Mouse (Mus musculus) limb, embryonic 11.5 days (tissue): ENCODE data around the gene Rnf208. TPM values are rescaled to one million over a fixed set of nuclear protein-coding genes. Genes with fewer than 3 reads are reported as not detected.

Experiments used
- ATAC-seq: fragments of 200-750 bp; cut with Nextera tagmentation; 2 replicates; pipeline ENCODE4 v1.8.0; 2017; ENCODE audit warnings: low read depth; ENCODE audit not compliant: insufficient number of reproducible peaks, low FRiP score, low TSS enrichment
- DNase-seq: peaks from one replicate; pipeline ENCODE4 v3.0.0-alpha.2; 2015; ENCODE audit warnings: low spot score
- H3K27ac ChIP-seq: fragments of 300-500 bp; sonication (generic); replicated peaks from 2 replicates; pipeline ENCODE4 v1.5.1; 2014; ENCODE audit warnings: low read depth, mild to moderate bottlenecking, low read length
- H3K27me3 ChIP-seq: fragments of 300-500 bp; sonication (generic); 2 replicates; pipeline ENCODE4 v1.6.1; 2014; ENCODE audit warnings: mild to moderate bottlenecking, low read length, mixed read lengths; ENCODE audit not compliant: control insufficient read depth, insufficient read depth
- H3K36me3 ChIP-seq: fragments of 300-500 bp; sonication (generic); 2 replicates; pipeline ENCODE4 v1.6.1; 2014; ENCODE audit warnings: mild to moderate bottlenecking, low read length, moderate library complexity, mixed read lengths; ENCODE audit not compliant: control insufficient read depth, insufficient read depth
- H3K4me1 ChIP-seq: fragments of 300-500 bp; sonication (generic); 2 replicates; pipeline ENCODE4 v1.6.1; 2014; ENCODE audit warnings: low read length, mixed read lengths; ENCODE audit not compliant: control insufficient read depth, insufficient read depth
- H3K4me2 ChIP-seq: fragments of 300-500 bp; sonication (generic); 2 replicates; pipeline ENCODE4 v1.6.1; 2014; ENCODE audit warnings: low read depth, mild to moderate bottlenecking, moderate library complexity; ENCODE audit not compliant: severe bottlenecking
- H3K4me3 ChIP-seq: fragments of 300-500 bp; sonication (generic); 2 replicates; pipeline ENCODE4 v1.5.1; 2014; ENCODE audit warnings: low read depth, low read length
- H3K9ac ChIP-seq: fragments of 300-500 bp; sonication (generic); 2 replicates; pipeline ENCODE4 v1.6.1; 2014; ENCODE audit warnings: mild to moderate bottlenecking, low read length
- H3K9me3 ChIP-seq: fragments of 300-500 bp; sonication (generic); 2 replicates; pipeline ENCODE4 v1.6.1; 2016; ENCODE audit warnings: low read length; ENCODE audit not compliant: control insufficient read depth
- WGBS: fragments of 180-500 bp; shearing (Covaris S2); extraction: QIAGEN DNeasy Blood & Tissue Kit; methylation state at CpG from one replicate; pipeline ENCODE4 v1.1.7; 2014; 5-methylcytosine and 5-hydroxymethylcytosine counted together
- polyA plus RNA-seq: library from polyadenylated mRNA; unstranded; fragments of >200 nt; fragmentation: Nextera tagmentation; extraction: Ambion mirVana; gene quantifications from 2 replicates; pipeline ENCODE4 v1.2.1, GENCODE M21; 2014

Gene Rnf208
- polyA plus RNA-seq, 1 experiment from 2014 or later: 8.8 TPM

- Histone ChIP-seq H3K4me2 (no peak overlapping the region), H3K27me3 (peaks cover 44% of the 10 kb centered on the region), H3K4me3 (no peak overlapping the region), H3K27ac (no peak overlapping the region), H3K9me3 (no peaks in the 10 kb centered on the region), H3K36me3 (peaks cover 16% of the 10 kb centered on the region; the same call in 1 of the 2 replicates), H3K4me1 (peaks cover 1% of the 10 kb centered on the region; the same call in 1 of the 2 replicates), H3K9ac (no peak overlapping the region)
- ATAC-seq (no peak), DNase-seq (no peak)
- WGBS: 65% methylated on average over 7 of the region's 7 CpGs
Observed at GRCm38 (mm10) chr2:25286837-25287636, 45.0 kb downstream of the Rnf208 start.

GRCm38 (mm10) chr2:25287927-25288649 is 46.0 kb downstream of the Rnf208 start, which contains the start of gene Tmem210:
Gene Tmem210, plus strand, starts transcription at chr2:25288145.
- H3K36me3 ChIP-seq: peaks cover 12% of the 10 kb centered on the region; the same call in 1 of the 2 replicates
- no peak within 1 kb of the TSS for H3K4me2 ChIP-seq
- no peak within 1 kb of the TSS for H3K4me3 ChIP-seq
- no peak within 1 kb of the TSS for H3K27ac ChIP-seq
- no peak within 1 kb of the TSS for H3K9ac ChIP-seq
- peaks cover 52% of the 10 kb centered on the region for H3K27me3 ChIP-seq
- DNase-seq: no peak
- no peaks in the 10 kb centered on the region for H3K9me3 ChIP-seq
- H3K4me1 ChIP-seq: peaks cover 3% of the 10 kb centered on the region; the same call in 1 of the 2 replicates
- ATAC-seq: no peak
- 79% methylated on average over 6 of the region's 6 CpGs for WGBS

GRCm38 (mm10) chr2:25288734-25289345 is 46.8 kb downstream of the Rnf208 start:
- Histone ChIP-seq H3K27me3 (peaks cover 55% of the 10 kb centered on the region), H3K4me3 (no peak overlapping the region), H3K27ac (no peak overlapping the region), H3K9ac (no peak overlapping the region), H3K4me2 (no peak overlapping the region), H3K36me3 (peaks cover 11% of the 10 kb centered on the region; the same call in 1 of the 2 replicates), H3K9me3 (no peaks in the 10 kb centered on the region), H3K4me1 (peaks cover 3% of the 10 kb centered on the region; the same call in 1 of the 2 replicates)
- 81% methylated on average over 7 of the region's 7 CpGs for WGBS
- no peak for DNase-seq
- ATAC-seq: no peak

DNA sequence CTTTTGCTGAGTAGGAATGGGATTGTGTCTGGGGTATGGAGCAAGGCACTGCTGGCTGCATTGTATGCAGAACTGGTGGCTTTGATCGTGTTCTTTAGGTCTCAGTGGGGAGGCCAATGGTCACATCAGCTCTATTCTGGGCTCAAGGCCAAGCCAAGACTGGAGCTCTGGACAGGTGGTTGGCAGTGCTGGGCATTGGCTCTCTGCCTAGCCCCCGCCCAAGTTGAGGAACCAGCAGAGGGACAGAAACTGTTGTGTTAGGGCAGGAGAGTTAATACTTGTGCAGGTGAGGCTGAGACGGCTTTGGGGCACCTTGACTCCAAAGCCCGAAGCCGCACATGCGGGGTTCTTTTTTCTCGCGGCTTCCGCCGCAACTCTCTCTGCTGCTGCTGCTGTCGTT is 47.6 kb downstream of the Rnf208 start, which contains the start of gene Lrrc26:
Gene Lrrc26 (plus strand): TSS at position 265 of the 400 bp plus-strand sequence.
- Histone ChIP-seq H3K9me3 (no peaks in the 10 kb centered on the region), H3K27me3 (peaks cover 55% of the 10 kb centered on the region), H3K4me3 (no peak within 1 kb of the TSS), H3K4me1 (peaks cover 3% of the 10 kb centered on the region; the same call in 1 of the 2 replicates), H3K9ac (no peak within 1 kb of the TSS), H3K27ac (no peak within 1 kb of the TSS), H3K36me3 (peaks cover 6% of the 10 kb centered on the region; the same call in 1 of the 2 replicates), H3K4me2 (no peak within 1 kb of the TSS)
- WGBS: 14% methylated on average over 11 of the region's 11 CpGs
- ATAC-seq (no peak), DNase-seq (no peak)

DNA sequence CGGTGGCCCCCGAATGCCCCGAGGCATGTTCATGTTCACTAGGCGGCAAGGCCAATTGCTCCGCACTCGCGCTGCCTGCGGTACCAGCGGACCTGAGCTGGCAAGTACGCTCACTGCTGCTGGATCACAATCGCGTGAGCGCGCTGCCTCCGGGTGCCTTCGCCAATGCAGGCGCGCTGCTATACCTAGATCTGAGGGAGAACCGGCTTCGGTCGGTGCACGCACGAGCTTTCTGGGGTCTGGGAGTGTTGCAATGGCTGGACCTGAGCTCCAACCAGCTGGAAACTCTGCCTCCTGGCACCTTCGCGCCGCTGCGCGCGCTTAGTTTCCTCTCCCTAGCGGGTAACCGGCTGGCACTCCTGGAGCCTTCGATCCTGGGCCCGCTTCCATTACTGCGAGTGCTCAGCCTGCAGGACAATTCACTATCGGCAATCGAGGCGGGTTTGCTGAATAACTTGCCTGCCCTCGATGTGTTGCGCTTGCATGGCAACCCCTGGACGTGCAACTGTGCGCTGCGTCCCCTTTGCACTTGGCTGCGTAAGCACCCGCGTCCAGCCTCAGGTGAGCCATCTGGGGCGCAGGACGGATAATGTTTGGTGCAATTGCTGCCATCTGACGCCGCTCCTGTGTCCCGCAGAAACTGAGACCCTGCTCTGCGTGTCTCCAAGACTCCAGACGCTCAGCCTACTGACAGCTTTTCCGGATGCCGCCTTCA is 48.2 kb downstream of the Rnf208 start:
- Histone ChIP-seq H3K9ac (no peak overlapping the region), H3K27me3 (peaks cover 55% of the 10 kb centered on the region), H3K4me3 (no peak overlapping the region), H3K9me3 (no peaks in the 10 kb centered on the region), H3K4me2 (no peak overlapping the region), H3K27ac (no peak overlapping the region), H3K36me3 (peaks cover 3% of the 10 kb centered on the region; the same call in 1 of the 2 replicates), H3K4me1 (peaks cover 3% of the 10 kb centered on the region; the same call in 1 of the 2 replicates)
- 2% methylated on average over 54 of the region's 54 CpGs for WGBS
- ATAC-seq (no peak), DNase-seq (peak; percentile 38)

- Histone ChIP-seq H3K27me3 (peaks cover 55% of the 10 kb centered on the region), H3K9ac (no peak overlapping the region), H3K4me3 (no peak overlapping the region), H3K9me3 (no peaks in the 10 kb centered on the region), H3K4me1 (peaks cover 3% of the 10 kb centered on the region; the same call in 1 of the 2 replicates), H3K4me2 (no peak overlapping the region), H3K36me3 (peaks cover 3% of the 10 kb centered on the region; the same call in 1 of the 2 replicates), H3K27ac (no peak overlapping the region)
- DNase-seq (no peak), ATAC-seq (no peak)
- 2% methylated on average over 18 of the region's 18 CpGs for WGBS
Observed at GRCm38 (mm10) chr2:25290816-25291130, 48.7 kb downstream of the Rnf208 start.

GRCm38 (mm10) chr2:25291184-25292053 is 49.4 kb downstream of the Rnf208 start:
- peak overlapping the region; percentile 17 for H3K4me3 ChIP-seq
- H3K27ac ChIP-seq: no peak overlapping the region
- H3K27me3 ChIP-seq: peaks cover 55% of the 10 kb centered on the region
- DNase-seq (no peak), ATAC-seq (0 out of 2 replicates have a peak, but pooled peaks have one; percentile 40)
- H3K4me2 ChIP-seq: no peak overlapping the region; the same call in 1 of the 2 replicates
- no peaks in the 10 kb centered on the region for H3K9me3 ChIP-seq
- H3K9ac ChIP-seq: no peak overlapping the region; the same call in 1 of the 2 replicates
- H3K36me3 ChIP-seq: no peaks in the 10 kb centered on the region
- 11% methylated on average over 32 of the region's 32 CpGs for WGBS
- H3K4me1 ChIP-seq: peaks cover 3% of the 10 kb centered on the region; the same call in 1 of the 2 replicates
